Mouse (Mus musculus) monocyte, adult 2 months (primary cell): ENCODE data around the gene Islr.

Source experiments
- DNase-seq, 2 experiments: peaks; one replicate each; pipeline ENCODE4 v3.0.0; 2022; ENCODE audit warnings: low spot score in 2 of 2, low read depth in 1 of 2

The Islr gene

GRCm38 (mm10) chr9:58197781-58198701 is 6.1 kb downstream of the Islr start:
- DNase-seq, result no peak

GRCm38 (mm10) chr9:58196610-58197567 is 7.2 kb downstream of the Islr start:
- no peak for DNase-seq

GRCm38 (mm10) chr9:58196141-58196540 is 8.0 kb downstream of the Islr start:
- no peak for DNase-seq

GRCm38 (mm10) chr9:58195671-58196070 is 8.4 kb downstream of the Islr start:
- DNase-seq, result no peak

GRCm38 (mm10) chr9:58194222-58194621 is 9.9 kb downstream of the Islr start:
- DNase-seq, result no peak

GRCm38 (mm10) chr9:58184456-58184855 is 19.6 kb downstream of the Islr start:
- no peak for DNase-seq

- DNase-seq, result no peak
These were observed 24.7 kb downstream of the Islr start for GRCm38 (mm10) chr9:58179390-58179789.

GRCm38 (mm10) chr9:58177165-58177564 is 26.9 kb downstream of the Islr start:
- no peak for DNase-seq

- DNase-seq, result no peak
These were observed 28.2 kb downstream of the Islr start for GRCm38 (mm10) chr9:58175745-58176487.

- no peak for DNase-seq
These were observed 29.3 kb downstream of the Islr start for GRCm38 (mm10) chr9:58174818-58175251.

- no peak for DNase-seq
These were observed 31.2 kb downstream of the Islr start for GRCm38 (mm10) chr9:58172863-58173262.

- DNase-seq, result no peak
These were observed 34.7 kb downstream of the Islr start for GRCm38 (mm10) chr9:58169426-58169825.

GRCm38 (mm10) chr9:58168880-58169279 is 35.2 kb downstream of the Islr start:
- no peak for DNase-seq

- DNase-seq, result no peak
These were observed 38.3 kb downstream of the Islr start for GRCm38 (mm10) chr9:58165779-58166178.

- no peak for DNase-seq
These were observed 41.0 kb downstream of the Islr start for GRCm38 (mm10) chr9:58163146-58163545.

GRCm38 (mm10) chr9:58162173-58162572 is 41.9 kb downstream of the Islr start:
- DNase-seq, result no peak

GRCm38 (mm10) chr9:58160315-58160714 is 43.8 kb downstream of the Islr start:
- no peak for DNase-seq

GRCm38 (mm10) chr9:58159855-58160254 is 44.3 kb downstream of the Islr start:
- DNase-seq, result no peak

GRCm38 (mm10) chr9:58158541-58159311 is 45.4 kb downstream of the Islr start:
- DNase-seq, result no peak

- DNase-seq, result no peak
These were observed 46.3 kb downstream of the Islr start for GRCm38 (mm10) chr9:58157838-58158237.
